Mouse (Mus musculus): ENCODE results near the gene Arhgef2. TPM values are rescaled to one million over a fixed set of nuclear protein-coding genes. Genes with fewer than 3 reads are reported as not detected.
A peak's percentile ranks its signal among the peaks of the same experiment; 100 is the strongest.
"Not testable (repeated sequence)": the region's sequence is repeated elsewhere in the genome, so short reads cannot be mapped to it uniquely, and the experiment has no call there.

Gene Arhgef2
- 10 to 100 TPM; 71.1 to 71.5 TPM for total RNA-seq (2021)
- long read RNA-seq, experiment 1, full-length matches to known transcripts: 20 of 49 reads
- long read RNA-seq, experiment 1, partial matches to known transcripts: 12 of 49 reads
- long read RNA-seq, experiment 1, other reads (novel, unspliced or antisense): 17 of 49 reads
- long read RNA-seq, experiment 2, full-length matches to known transcripts: 25 of 45 reads
- long read RNA-seq, experiment 2, partial matches to known transcripts: 4 of 45 reads
- long read RNA-seq, experiment 2, other reads (novel, unspliced or antisense): 16 of 45 reads

DNA sequence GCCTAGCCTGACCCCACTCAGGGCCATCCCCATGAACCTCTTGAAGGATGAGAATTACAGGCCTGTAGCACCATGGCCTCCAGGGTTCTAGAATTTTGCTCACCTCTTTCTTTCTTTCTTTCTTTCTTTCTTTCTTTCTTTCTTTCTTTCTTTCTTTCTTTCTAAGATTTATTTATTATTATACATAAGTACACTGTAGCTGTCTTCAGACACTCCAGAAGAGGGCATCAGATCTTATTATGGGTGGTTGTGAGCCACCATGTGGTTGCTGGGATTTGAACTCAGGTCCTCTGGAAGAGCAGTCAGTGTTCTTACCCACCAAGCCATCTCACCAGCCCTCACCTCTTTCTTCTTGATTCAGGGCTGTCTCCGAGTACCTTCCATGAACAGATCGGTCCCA, at the start of gene Arhgef2:
Gene Arhgef2 (plus strand): TSS at position 301 of the 400 bp plus-strand sequence.
- not testable (repeated sequence) for DNase-seq
- intact Hi-C loops (cut with DNase I): loop anchor here (1.0 kb wide), 1 partner anchor 17 kb away; no protein-coding TSS in a partner anchor

DNA sequence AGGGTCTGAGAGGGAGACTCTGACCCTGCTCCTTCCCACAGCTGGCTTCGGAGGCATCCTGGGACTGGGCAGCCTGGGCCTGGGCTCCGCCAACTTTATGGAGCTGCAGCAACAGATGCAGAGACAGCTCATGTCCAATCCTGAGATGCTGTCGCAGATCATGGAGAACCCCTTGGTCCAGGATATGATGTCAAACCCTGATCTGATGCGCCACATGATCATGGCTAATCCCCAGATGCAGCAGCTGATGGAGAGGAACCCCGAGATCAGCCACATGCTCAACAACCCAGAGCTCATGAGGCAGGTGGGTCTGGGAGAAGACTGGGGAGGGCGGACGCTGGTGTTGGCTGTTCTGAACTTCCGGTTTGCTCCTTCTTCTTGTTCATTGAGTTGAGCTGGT, 49.1 kb upstream of the Arhgef2 start:
- DNase-seq: no peak
- intact Hi-C loops (cut with DNase I): no loop called here

DNA sequence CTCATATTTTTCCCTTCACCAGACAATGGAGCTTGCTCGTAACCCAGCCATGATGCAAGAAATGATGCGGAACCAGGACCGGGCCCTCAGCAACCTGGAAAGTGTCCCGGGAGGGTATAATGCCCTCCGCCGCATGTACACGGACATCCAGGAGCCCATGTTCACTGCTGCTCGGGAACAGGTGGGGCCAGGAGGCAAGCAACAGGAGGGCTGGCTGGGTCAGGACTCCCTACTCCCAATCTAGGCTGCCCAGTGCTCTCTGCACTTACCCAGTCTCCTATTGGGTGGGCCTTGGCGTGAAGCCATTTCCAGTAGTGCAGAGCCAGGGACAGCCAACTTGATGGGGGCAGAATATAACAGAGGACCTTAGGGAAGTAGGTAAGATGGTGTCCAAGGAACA, 46.2 kb upstream of the Arhgef2 start:
- DNase-seq: no peak
- intact Hi-C loops (cut with DNase I): no loop called here

DNA sequence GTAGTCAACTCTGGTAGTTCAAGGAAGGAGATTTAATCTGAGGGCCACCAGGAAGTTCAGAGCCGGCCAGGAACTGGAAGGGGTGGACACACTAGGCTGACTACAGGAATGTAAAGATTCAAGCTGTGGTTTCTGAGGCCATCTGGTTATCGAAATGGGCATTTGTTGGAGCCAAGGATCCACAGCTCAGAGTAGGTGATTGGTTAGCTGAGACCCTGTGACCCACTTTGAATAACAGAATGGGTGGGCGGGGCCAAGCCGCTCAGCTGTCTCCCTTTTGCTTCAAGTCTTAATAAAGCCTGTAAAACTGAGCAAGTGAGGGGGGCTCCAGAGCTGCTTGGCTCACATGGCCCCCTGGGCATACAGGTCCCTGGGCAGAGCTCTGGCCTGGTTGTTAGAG, 43.8 kb upstream of the Arhgef2 start:
- intact Hi-C loops (cut with DNase I): no loop called here
- no peak for DNase-seq

DNA sequence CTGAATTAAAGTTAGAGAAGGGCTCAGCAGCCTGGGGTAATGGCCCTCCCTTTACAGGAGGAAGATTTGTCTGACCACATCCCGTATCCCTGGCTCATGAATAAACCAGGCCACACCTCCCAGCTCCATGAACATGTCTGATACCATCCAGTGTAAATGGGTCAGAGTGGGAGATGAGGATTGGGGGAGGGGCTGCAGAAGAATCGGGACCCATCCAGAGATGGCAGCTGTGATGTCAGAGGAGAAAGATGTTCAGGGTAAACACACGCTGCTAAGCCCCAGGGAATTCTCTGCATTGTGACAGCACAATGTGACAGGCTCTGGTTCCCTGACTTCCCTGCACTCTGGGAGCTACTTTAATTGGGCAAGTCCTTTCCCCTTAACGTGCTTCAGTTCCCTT, 42.3 kb upstream of the Arhgef2 start:
- no peak for DNase-seq
- intact Hi-C loops (cut with DNase I): no loop called here

DNA sequence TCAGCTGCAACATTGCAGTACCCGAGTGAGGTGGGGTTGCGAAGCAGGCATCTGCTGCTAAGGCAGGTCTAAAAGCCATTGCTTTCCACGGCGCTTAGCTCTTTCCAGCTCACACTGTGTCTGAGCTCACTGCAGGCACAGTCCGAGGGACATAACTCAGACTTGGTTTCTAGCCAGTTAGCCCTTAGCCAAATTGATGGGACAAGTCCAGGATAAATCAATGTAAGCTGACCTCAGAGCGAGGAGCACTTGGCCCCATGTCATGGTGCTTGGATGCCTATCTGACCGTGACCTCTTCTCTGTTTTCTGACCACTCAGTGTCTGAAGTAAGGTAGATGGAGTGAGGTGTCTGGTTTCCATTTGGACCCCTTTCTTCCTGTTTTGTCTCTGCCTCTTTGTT, 41.8 kb upstream of the Arhgef2 start:
- intact Hi-C loops (cut with DNase I): no loop called here
- no peak for DNase-seq

DNA sequence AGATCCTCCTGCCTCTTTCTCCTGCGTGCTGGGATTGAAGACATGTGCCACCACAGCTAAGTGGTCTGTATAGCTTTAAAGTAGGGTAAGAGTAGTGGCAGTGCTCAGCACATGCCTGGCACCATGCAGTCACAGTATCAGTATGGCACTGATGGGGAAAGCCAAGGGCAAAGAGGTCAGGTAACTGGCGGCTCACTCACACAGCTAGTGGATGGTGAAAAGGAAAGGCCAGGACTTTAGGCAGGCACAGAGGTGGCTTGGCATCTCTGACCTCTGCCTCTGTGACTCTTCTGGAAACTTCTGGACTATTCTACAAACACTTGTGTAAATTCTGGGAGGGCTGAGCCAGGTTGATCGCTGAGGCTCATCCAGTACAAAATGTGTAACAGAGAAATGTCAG, 39.6 kb upstream of the Arhgef2 start:
- no peak for DNase-seq
- intact Hi-C loops (cut with DNase I): no loop called here

DNA sequence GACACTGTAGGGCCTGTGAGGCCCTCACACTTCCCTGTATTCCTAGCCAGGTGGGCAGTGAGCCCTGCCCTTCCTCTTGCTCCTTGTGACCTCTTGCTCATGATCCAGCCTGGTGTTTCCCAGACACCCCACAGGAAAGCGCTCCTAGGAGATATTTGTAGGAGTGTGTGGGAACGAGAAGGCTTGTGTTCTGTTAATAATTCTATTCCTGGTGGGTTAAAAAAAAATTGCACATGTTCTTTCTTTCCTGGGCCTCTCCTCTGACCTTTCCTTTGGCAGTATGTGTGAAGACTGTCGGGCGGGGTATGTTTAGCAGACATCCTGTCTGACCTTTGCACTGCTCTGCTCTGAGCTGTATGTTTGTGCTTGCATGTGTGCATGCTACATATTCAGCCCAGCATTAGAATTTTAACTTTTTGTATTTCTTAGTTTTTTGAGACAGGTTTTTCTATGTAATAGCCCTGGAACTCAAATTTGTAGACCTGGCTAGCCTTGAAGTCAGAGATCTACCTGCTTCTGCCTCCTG, 39.2 kb upstream of the Arhgef2 start:
- DNase-seq: no peak
- intact Hi-C loops (cut with DNase I): no loop called here

DNA sequence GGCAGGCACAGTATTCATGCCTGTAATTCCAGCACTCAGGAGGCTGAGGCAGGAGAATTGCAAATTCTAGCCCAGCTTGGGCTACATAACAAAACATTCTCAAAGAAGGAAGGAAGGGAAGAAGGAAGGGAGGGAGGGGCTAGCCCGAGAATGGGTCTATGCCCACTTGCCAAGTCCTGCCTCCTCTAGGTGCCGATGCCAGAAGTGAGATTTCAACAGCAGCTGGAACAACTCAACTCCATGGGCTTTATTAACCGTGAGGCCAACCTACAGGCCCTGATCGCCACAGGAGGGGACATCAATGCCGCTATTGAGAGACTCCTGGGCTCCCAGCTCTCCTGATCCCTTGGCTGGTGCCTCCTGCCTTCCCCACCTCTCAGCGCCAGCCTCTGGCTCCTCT, 37.9 kb upstream of the Arhgef2 start:
- DNase-seq: no peak
- intact Hi-C loops (cut with DNase I): no loop called here

DNA sequence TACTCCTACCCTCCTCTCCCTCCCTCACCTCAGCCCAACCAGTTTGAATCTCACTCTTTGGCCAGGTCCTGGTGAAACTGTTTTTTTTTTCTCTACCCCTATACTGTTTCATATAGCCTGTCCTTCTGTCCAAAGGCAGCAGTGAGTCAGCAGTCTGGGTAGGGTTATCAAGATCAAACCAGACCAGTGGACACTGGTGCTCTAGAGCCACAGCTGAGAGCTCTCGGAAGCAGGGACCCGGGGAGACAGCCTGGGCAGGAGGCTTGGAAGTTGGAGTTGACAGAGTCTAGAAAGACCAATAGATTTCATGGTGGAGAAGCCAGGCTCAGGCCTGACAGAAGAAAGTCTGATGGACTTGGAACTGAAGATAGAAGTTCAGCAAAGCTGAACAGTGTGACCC, 37.2 kb upstream of the Arhgef2 start:
- no peak for DNase-seq
- intact Hi-C loops (cut with DNase I): no loop called here

DNA sequence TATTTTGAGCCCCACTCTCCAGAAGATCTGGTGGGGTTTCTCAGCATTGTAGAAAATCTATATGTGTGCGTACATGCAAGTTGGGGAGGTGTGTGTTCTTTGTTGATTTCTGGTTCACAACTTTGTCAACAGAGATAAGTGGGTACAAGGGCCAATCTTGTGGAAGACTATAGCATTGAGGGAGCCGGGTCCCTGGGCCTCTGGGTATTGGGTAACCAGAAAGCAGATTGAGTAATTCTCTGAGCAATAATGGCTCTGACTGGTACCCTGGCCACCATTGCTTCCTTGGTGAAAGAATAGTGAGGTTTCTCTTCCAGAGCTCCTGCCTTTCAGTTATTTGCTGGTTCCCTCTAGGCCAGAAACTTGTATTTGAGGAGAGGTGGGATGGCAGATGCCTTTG, 36.7 kb upstream of the Arhgef2 start:
- intact Hi-C loops (cut with DNase I): no loop called here
- DNase-seq: no peak

DNA sequence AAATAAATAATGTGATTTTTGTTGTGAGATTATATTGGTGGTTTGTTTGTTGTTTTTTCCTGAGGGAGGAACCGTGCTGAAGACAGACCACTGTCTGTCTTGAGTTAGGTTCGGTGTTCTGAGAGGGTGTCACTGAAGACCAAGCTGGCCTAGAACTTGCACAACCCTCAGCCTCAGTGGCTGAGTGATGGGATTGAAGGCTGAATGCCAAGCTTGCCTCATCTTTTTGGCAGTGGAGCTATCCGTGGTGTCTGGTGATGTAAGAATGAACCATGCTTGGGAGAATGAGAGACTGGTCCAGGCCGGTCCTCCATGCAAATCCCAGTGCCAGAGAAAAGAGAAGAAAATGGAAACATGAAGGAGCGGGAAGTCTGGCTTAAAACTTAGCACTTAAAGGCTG, 36.1 kb upstream of the Arhgef2 start:
- no peak for DNase-seq

DNA sequence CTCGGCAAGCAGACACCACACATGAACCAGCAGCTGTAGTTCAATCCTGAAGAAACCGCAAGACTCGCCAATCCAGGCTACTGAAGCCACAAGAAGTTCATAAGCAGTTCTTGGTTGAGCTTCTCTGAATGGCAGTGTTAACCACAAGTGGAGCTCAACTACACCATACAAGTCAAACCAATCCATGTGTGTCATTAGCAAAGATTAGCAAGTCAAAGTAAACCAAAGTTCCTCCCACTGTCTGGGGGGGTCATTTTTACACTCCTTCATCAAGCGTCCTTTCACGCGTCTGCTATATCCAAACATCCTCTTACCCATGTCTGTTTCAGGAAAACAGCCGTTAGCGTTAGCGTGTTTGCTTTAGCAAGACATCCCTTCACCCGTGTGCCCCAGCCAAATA, 35.4 kb upstream of the Arhgef2 start:
- intact Hi-C loops (cut with DNase I): no loop called here

More for the DNA sequence above, 36.1 kb upstream of the Arhgef2 start:
- intact Hi-C loops (cut with DNase I): no loop called here

DNA sequence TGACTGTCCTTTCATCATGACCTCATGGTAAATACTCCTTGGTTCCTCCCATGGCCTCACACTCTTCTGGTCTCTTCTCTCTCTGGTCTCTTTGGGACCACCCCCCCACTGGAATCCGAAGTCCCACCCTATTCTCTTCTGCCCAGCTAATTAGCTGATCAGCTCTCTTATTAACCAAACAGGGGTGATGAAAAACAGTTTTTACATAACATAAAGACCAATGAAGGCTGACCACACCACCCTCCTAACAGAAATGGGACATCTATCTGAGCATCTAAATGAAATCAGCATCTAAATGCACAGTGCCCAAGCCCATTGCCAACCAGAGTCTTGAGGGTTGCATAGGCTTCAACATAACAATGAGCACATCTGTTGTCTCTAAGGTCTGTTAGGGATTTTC, 33.9 kb upstream of the Arhgef2 start:
- no peak for DNase-seq
- intact Hi-C loops (cut with DNase I): no loop called here

More for the DNA sequence above, 35.4 kb upstream of the Arhgef2 start:
- DNase-seq: no peak

DNA sequence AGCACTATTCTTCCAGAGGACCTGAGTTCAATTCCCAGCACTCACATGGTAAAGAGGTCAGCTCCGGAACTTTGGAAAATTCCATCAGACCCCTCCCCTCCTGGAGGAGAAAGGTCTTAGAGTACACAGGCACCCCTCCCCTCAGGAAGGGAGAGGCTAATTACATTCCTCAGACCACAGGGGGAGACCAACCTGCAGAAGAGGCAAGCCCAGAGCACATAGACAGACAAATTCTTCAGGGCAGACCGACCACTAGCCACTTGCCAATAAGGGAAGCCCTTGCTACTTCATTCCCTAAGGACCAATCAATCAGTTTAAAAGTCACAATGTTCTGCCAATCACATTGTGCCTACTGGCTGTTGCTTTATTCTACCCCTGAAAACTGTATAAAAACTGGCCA, 32.9 kb upstream of the Arhgef2 start:
- intact Hi-C loops (cut with DNase I): no loop called here
- DNase-seq: no peak

DNA sequence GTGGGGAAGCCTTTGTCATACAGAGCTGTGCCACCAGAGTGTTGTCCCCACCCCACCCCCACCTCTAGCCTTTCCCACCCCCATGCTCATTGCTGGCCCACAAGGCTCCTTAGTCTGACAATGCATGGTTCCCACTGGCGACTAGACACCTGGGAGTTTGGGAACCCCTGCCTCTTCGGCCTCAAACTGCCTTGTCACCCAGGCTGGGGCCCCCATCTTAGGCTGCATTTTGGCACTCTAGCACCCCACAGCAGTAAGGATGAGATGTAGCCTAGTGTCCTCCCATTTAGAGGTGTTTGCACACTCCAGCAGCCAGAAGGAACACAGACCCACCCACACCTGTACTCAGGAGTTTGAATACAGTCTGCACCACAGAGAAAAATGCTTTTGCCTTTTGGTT, 32.0 kb upstream of the Arhgef2 start:
- intact Hi-C loops (cut with DNase I): no loop called here
- no peak for DNase-seq

DNA sequence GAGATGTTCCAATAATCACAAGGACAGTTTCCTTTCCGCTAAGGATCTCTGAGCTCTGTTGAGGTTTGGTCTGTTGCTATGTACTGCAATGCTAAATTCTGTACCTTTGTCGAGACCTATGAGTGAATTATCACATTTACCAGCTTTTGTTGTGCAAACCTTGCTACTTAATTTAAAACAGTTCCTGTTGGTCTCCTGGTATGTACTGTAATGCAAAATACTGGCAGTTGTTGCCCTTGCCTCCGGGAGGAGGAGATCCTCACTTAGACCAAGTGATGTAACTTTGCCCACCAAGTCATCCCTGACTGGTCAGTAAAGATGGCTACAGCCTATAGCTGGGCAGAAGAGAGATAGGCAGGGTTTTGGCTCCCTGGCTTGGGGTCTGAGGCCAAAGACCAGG, 30.2 kb upstream of the Arhgef2 start, which contains the start of gene Ssr2:
Gene Ssr2 (plus strand): TSS at position 337 of the 400 bp plus-strand sequence.
- DNase-seq: no peak
- intact Hi-C loops (cut with DNase I): no loop called here

DNA sequence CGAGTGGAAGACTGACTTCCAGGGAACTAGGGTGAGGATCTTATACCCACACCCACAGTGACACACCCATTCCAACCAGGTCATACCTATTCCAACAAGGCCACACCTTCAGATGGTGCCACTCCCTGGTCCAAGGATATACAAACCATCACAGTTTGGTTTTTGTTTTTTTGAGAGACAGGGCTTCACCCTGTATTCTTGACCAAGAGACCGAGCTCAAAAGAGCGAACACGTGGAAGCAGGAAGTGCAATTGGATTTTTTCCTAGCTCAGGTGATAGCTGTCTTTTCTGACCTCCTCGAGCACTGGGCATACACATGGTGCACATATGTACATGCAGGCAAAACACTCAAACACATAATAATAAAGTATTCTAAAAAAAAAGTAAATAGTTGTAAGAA, 27.9 kb upstream of the Arhgef2 start:
- DNase-seq; intact Hi-C loops (cut with DNase I): not testable (repeated sequence)

DNA sequence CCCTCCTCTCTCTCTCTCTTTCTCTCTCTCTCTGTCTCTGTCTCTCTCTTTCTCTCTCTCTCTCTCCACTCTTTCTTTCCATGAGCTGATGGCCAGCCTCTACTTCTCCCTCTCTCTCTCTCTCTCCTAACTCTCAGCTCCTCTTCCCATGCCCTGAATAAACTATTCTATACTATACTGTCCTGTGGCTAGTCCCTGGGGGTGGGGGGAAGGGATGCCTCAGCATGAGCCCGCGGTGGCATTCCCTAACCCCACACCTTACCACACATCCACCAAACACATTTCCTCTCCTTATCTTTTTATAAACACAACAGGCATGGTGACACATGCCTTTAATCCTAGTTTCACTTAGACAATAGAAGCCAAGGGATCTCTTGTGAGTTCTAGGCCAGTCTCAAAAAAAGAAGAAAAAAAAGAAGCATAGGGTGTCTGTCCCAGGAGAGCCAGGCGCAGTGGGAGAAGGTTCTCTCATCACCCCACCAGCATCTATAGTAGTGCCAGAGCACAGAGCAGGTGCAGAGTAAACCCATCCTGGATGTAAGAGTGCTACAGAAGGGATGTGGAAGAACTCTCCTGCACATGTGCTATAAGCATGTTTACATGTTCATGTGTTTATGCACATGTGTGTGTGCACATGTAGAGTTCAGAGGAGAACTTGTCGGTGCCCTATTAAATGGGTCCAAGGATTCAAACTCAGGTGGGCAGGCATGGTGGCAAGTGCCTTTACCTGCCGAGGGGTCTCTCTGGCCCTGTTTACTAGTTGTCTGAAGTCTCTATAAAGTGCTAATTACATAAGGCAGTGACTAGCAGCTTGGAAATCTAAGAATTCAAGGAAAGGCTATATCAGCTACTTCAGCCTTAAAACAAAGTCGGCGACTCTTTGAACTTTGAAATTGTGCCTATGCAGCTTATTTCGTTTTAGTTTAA, 27.0 kb upstream of the Arhgef2 start:
- intact Hi-C loops (cut with DNase I): no loop called here
- DNase-seq: no peak

DNA sequence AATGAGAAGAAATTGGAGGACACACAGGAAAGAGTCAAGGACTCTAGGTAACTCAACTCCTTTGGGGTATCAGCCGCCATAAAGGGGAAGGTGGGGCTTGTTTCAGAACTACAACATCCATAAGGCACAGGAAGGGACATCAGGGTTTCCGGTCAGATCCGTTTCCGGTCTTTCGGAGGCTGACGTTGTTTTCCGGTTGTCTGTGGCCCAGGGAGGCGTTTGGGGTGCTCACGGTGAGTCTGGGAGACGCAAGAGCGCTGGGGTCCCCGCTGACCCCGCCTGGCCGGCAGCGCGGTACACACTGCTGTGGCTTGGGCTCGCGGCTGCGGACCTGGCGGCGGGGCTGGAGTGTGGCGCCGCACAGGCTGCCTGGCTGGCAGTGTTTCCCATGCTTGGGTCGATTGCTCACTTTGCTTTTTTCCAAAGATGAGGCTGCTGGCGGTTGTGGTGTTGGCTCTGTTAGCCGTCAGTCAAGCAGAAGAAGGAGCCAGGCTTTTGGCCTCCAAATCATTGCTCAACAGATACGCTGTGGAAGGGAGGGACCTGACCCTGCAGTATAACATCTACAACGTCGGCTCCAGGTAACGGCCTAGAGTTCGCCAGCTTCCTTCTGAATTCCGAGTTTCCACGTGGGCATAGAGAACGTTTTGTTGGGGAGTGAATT, 26.2 kb upstream of the Arhgef2 start:
- intact Hi-C loops (cut with DNase I): no loop called here
- peak; percentile 72 to 84 for DNase-seq

DNA sequence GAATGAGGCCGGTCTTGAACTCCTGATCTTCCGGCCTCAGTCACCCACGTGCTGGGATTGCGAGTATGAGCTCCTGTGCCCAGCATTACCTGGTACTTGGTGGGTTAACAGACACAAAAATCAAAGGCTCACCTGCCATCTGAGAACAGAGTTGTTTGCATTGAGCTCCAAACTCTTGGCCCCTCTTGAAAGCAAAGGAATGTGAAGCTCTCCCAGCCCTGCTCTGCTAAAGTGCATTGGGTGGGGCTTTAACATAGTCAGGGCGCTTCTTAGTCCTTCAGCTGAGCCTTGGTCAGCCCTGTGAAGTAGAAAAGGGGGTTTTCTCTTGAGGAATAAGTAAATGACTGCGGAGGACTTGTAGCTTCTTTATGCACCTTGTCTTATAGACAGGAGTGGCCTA, 20.0 kb upstream of the Arhgef2 start:
- intact Hi-C loops (cut with DNase I): no loop called here
- no peak for DNase-seq
